Mouse (Mus musculus) kidney, embryonic 14.5 days (tissue): ENCODE measurements around the gene Foxred2. TPM values are rescaled to one million over a fixed set of nuclear protein-coding genes. Genes with fewer than 3 reads are reported as not detected.
A peak's percentile ranks its signal among the peaks of the same experiment; 100 is the strongest.

ENCODE experiments used
- ATAC-seq: fragments of 200-750 bp; cut with Nextera tagmentation; 2 replicates; pipeline ENCODE4 v1.8.0; 2017; ENCODE audit warnings: moderate number of reproducible peaks, mild to moderate bottlenecking, moderate TSS enrichment, moderate library complexity; ENCODE audit not compliant: low FRiP score, low TSS enrichment
- H3K27ac ChIP-seq: fragments of 300-500 bp; sonication (generic); 2 replicates; pipeline ENCODE4 v1.5.1; 2014; ENCODE audit warnings: low read depth, mild to moderate bottlenecking, low read length, moderate library complexity, mixed read lengths
- H3K27me3 ChIP-seq: fragments of 300-500 bp; sonication (generic); 2 replicates; pipeline ENCODE4 v1.6.1; 2014; ENCODE audit warnings: mild to moderate bottlenecking, low read length; ENCODE audit not compliant: control insufficient read depth, insufficient read depth
- H3K36me3 ChIP-seq: fragments of 300-500 bp; sonication (generic); 2 replicates; pipeline ENCODE4 v1.6.1; 2014; ENCODE audit warnings: low read length, mixed read lengths; ENCODE audit not compliant: control insufficient read depth, insufficient read depth
- H3K4me1 ChIP-seq: fragments of 300-500 bp; sonication (generic); 2 replicates; pipeline ENCODE4 v1.6.1; 2014; ENCODE audit warnings: low read length, mixed read lengths; ENCODE audit not compliant: control insufficient read depth, insufficient read depth
- H3K4me2 ChIP-seq: fragments of 300-500 bp; sonication (generic); replicated peaks from 2 replicates; pipeline ENCODE4 v1.6.1; 2014; ENCODE audit warnings: low read depth, mild to moderate bottlenecking, low read length
- H3K4me3 ChIP-seq: fragments of 300-500 bp; sonication (generic); 2 replicates; pipeline ENCODE4 v1.5.1; 2014; ENCODE audit warnings: mild to moderate bottlenecking, low read length
- H3K9ac ChIP-seq: fragments of 300-500 bp; sonication (generic); 2 replicates; pipeline ENCODE4 v1.6.1; 2014; ENCODE audit warnings: low read depth, mild to moderate bottlenecking, low read length, moderate library complexity
- H3K9me3 ChIP-seq: fragments of 300-500 bp; sonication (generic); 2 replicates; pipeline ENCODE4 v1.6.1; 2016; ENCODE audit warnings: low read length; ENCODE audit not compliant: control insufficient read depth
- WGBS: fragments of 180-500 bp; shearing (Covaris S2); extraction: QIAGEN DNeasy Blood & Tissue Kit; methylation state at CpG from one replicate; pipeline ENCODE4 v1.1.7; 2014; 5-methylcytosine and 5-hydroxymethylcytosine counted together
- polyA plus RNA-seq: library from polyadenylated mRNA; unstranded; fragments of >200 nt; fragmentation: Nextera tagmentation; extraction: Ambion mirVana; gene quantifications from 2 replicates; pipeline ENCODE4 v1.2.1, GENCODE M21; 2014

The Foxred2 gene
- polyA plus RNA-seq, 1 experiment from 2014 or later, result 6.2 TPM

- Histone ChIP-seq H3K27ac (no peak overlapping the region), H3K36me3 (peaks cover 57% of the 10 kb centered on the region), H3K4me2 (no peak overlapping the region), H3K4me1 (peaks cover 16% of the 10 kb centered on the region), H3K9me3 (no peaks in the 10 kb centered on the region), H3K9ac (no peak overlapping the region), H3K27me3 (no peaks in the 10 kb centered on the region), H3K4me3 (no peak overlapping the region)
- 96% methylated on average over 2 of the region's 2 CpGs for WGBS
- ATAC-seq, result no peak
Measured at GRCm38 (mm10) chr15:77925195-77925594, 31.3 kb downstream of the Foxred2 start.

GRCm38 (mm10) chr15:77923267-77924035, 33.1 kb downstream of the Foxred2 start:
- Histone ChIP-seq H3K27me3 (no peaks in the 10 kb centered on the region), H3K4me1 (peaks cover 12% of the 10 kb centered on the region), H3K9ac (no peak overlapping the region), H3K9me3 (no peaks in the 10 kb centered on the region), H3K4me2 (no peak overlapping the region), H3K36me3 (peaks cover 61% of the 10 kb centered on the region), H3K27ac (no peak overlapping the region), H3K4me3 (no peak overlapping the region)
- 72% methylated on average over 9 of the region's 9 CpGs for WGBS
- no peak for ATAC-seq

DNA sequence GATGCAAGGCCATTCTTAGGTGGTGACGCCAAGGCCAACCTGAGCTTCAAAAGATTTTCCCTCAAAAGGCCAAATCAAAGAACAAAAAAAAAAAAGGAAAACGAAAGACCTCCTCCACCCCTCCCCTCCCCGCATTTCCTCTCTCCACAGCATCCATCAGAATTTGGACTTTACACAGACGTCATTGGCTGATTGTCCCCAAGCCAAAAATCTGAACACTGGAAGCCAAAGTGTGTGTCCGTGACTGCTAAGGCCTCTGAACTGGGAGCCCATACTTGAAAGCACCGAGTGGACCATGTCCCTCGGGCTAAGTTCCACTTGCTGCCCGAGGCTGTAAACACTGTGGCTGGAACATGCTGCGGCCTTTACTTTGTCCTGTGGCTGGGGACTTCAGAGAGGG, 33.8 kb downstream of the Foxred2 start:
- peaks cover 8% of the 10 kb centered on the region for H3K4me1 ChIP-seq
- WGBS, result 79% methylated on average over 9 of the region's 9 CpGs
- H3K36me3 ChIP-seq, result peaks cover 63% of the 10 kb centered on the region
- H3K9me3 ChIP-seq, result no peaks in the 10 kb centered on the region
- no peak for ATAC-seq
- H3K9ac ChIP-seq, result no peak overlapping the region
- no peak overlapping the region for H3K27ac ChIP-seq
- no peaks in the 10 kb centered on the region for H3K27me3 ChIP-seq
- no peak overlapping the region for H3K4me2 ChIP-seq
- H3K4me3 ChIP-seq, result no peak overlapping the region

DNA sequence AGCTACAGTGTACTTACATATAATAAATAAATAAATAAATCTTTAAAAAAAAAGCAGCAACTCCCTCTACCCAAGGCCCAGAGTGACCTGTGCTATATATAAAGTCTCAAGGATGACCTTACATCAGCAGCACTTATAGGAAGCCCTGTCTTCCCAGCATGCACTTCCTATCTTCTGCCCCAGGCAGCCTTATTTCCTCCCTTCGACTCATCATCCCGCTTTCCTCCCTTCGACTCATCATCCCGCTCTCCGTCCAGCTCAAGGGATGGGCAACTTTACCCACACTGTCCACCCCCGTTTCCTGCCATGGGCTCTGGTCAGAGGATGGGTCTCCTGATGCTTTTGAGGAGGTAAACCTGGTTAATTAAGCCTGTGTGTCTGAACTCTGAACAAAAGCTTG, 34.9 kb downstream of the Foxred2 start:
- H3K36me3 ChIP-seq, result peaks cover 60% of the 10 kb centered on the region
- H3K4me3 ChIP-seq, result no peak overlapping the region
- 90% methylated on average over 6 of the region's 6 CpGs for WGBS
- H3K9ac ChIP-seq, result no peak overlapping the region
- ATAC-seq, result no peak
- no peaks in the 10 kb centered on the region for H3K9me3 ChIP-seq
- H3K27me3 ChIP-seq, result no peaks in the 10 kb centered on the region
- 0 out of 2 replicates have a peak, but pooled peaks cover 7% of the 10 kb centered on the region for H3K4me1 ChIP-seq
- H3K27ac ChIP-seq, result no peak overlapping the region
- H3K4me2 ChIP-seq, result no peak overlapping the region

DNA sequence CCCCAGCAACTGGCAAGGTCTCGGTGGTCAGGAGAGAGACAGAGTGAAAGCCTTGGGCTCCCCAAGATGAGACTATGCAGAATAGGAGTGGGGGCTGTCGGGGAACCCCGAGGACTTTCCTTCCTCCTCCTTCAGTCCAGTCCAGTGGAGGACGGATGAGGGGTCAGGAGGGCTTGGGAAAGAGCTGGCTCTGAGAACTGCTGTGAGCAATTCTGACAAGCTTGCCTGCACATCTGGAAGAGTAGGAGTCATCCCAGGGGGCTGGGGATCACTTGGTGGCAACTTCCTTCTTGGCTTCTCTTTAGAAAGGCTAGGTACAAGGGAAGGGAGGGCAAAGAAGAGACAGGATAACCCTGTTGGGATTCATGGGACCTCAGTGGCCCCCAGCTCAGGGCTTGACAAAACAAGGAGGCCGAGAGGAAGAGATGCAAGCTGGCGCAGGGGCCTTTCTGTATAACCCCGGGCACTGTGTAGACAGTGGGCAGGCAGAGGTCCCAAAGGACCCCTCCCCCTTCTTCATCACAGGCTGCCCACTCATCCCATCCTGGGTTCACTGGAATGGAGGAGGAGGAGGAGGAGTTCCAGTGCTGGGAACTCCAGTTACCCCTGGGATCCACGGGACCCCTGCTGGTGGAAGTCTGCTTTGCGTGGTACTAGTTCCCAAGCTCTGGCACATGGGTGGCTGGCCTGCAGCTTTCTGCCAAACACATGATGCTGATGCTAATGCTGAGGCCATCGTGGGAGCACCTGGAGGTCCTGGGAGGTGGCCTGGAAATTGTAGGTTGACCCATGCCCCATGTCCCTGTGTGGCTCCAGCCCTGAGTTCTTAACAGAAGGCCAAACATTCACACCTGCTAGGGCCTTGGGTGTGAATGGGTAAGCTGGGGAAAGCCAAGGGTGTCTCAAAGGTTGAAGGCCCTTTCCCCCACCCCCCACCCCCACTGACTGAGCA, 35.7 kb downstream of the Foxred2 start:
- 0 out of 2 replicates have a peak, but pooled peaks cover 7% of the 10 kb centered on the region for H3K4me1 ChIP-seq
- ATAC-seq, result 0 out of 2 replicates have a peak, but pooled peaks have one; percentile 33
- H3K36me3 ChIP-seq, result peaks cover 63% of the 10 kb centered on the region

DNA sequence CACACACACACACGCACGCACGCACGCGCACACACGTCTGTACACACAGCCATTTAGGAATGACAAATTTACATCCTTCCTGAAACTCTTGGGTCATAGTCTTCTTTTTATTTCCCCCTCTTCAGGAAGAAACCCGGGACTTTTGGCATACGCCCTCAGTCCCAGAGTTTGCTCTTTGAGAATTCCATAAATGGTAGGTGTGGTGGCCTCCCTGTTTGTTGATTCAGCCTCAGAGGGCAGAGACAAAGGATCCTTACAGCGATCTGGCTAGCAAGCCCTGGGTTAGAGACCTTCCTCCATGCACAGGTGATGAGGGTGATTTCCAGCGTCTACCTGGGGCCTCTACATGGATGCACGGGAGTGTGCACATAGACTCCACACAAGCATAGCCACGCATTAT, 37.1 kb downstream of the Foxred2 start:
- Histone ChIP-seq H3K9ac (no peak overlapping the region), H3K9me3 (no peaks in the 10 kb centered on the region), H3K36me3 (peaks cover 67% of the 10 kb centered on the region), H3K4me3 (no peak overlapping the region), H3K4me2 (no peak overlapping the region), H3K4me1 (0 out of 2 replicates have a peak, but pooled peaks cover 7% of the 10 kb centered on the region), H3K27ac (no peak overlapping the region), H3K27me3 (no peaks in the 10 kb centered on the region)
- 91% methylated on average over 12 of the region's 12 CpGs for WGBS
- no peak for ATAC-seq

More for the DNA sequence above, 35.7 kb downstream of the Foxred2 start:
- H3K4me3 ChIP-seq, result no peak overlapping the region
- H3K4me2 ChIP-seq, result no peak overlapping the region
- H3K27me3 ChIP-seq, result no peaks in the 10 kb centered on the region
- no peaks in the 10 kb centered on the region for H3K9me3 ChIP-seq
- WGBS, result 63% methylated on average over 10 of the region's 10 CpGs
- H3K27ac ChIP-seq, result no peak overlapping the region; the same call in 1 of the 2 replicates
- no peak overlapping the region for H3K9ac ChIP-seq

DNA sequence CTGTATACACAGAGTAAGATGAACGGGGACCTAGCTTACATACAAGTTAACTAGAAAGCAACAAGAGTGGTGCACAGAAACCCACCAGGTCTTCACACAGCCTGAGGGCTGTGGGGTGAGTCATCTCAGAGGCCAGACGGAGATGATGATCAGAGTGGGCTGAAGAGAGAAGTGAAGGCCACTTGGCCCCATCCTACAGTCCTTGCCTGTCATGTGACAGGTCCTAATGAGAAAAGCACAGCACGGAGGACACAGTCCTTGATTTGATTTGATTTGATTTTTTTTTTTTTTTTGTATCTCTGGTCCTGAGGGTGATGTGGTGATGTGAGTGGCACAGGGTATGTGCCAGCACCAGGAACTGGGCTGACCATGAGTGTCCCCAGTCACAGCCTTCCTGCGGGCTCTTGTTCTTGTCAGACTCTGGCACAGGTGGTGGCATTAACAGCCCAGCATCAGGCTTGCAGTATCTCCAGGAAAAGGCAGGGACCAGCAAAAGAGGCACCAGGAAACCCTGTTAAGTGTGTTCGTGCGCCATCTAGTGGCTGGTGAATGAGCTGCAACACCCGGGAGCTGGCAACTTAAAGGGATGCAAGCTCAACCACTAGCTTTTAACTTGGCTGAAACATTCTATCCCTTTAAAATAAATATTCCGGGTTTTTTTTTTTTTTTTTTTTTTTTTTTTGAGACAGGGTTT, 39.5 kb downstream of the Foxred2 start:
- H3K4me3 ChIP-seq, result no peak overlapping the region
- peaks cover 53% of the 10 kb centered on the region for H3K36me3 ChIP-seq
- H3K9me3 ChIP-seq, result no peaks in the 10 kb centered on the region
- no peaks in the 10 kb centered on the region for H3K27me3 ChIP-seq
- peaks cover 16% of the 10 kb centered on the region for H3K4me1 ChIP-seq
- H3K27ac ChIP-seq, result no peak overlapping the region
- no peak; the same call in 1 of the 2 replicates for ATAC-seq
- no peak overlapping the region for H3K9ac ChIP-seq
- H3K4me2 ChIP-seq, result no peak overlapping the region
- WGBS, result 45% methylated on average over 8 of the region's 8 CpGs

- Histone ChIP-seq H3K4me2 (no peak overlapping the region), H3K4me3 (no peak overlapping the region), H3K9ac (no peak overlapping the region), H3K9me3 (no peaks in the 10 kb centered on the region), H3K36me3 (peaks cover 40% of the 10 kb centered on the region), H3K4me1 (peaks cover 10% of the 10 kb centered on the region), H3K27ac (no peak overlapping the region), H3K27me3 (no peaks in the 10 kb centered on the region)
- 88% methylated on average over 4 of the region's 4 CpGs for WGBS
- ATAC-seq, result no peak
Measured at GRCm38 (mm10) chr15:77915287-77915686, 41.2 kb downstream of the Foxred2 start.
